Mouse (Mus musculus) T-cell, adult 2 months (primary cell): Measurements from ENCODE around the gene Lrrc74b.

Experiments used
- DNase-seq: peaks from one replicate; pipeline ENCODE4 v3.0.0; 2022; ENCODE audit warnings: low spot score

The Lrrc74b gene

GRCm38 (mm10) chr16:17496499-17497305, 64.3 kb downstream of the Lrrc74b start:
- no peak for DNase-seq
